Mouse (Mus musculus) lung, postnatal 0 days (tissue): ENCODE measurements around the gene Hs1bp3. TPM values are rescaled to one million over a fixed set of nuclear protein-coding genes. Genes with fewer than 3 reads are reported as not detected.

Experiments used
- ATAC-seq: fragments of 200-750 bp; cut with Nextera tagmentation; 2 replicates; pipeline ENCODE4 v1.8.0; 2017; ENCODE audit warnings: moderate library complexity
- DNase-seq: peaks from one replicate; pipeline ENCODE4 v3.0.0-alpha.2; 2016; ENCODE audit warnings: low spot score
- H3K27ac ChIP-seq: fragments of 300-500 bp; sonication (generic); 2 replicates; pipeline ENCODE4 v1.5.1; 2014; ENCODE audit warnings: antibody characterized with exemption, mild to moderate bottlenecking, low read length, mixed read lengths
- H3K27me3 ChIP-seq: fragments of 300-500 bp; sonication (generic); replicated peaks from 2 replicates; pipeline ENCODE4 v1.6.1; 2014; ENCODE audit warnings: low read length, mixed read lengths; ENCODE audit not compliant: insufficient read depth
- H3K36me3 ChIP-seq: fragments of 300-500 bp; sonication (generic); 2 replicates; pipeline ENCODE4 v1.6.1; 2014; ENCODE audit warnings: low read length, mixed read lengths; ENCODE audit not compliant: insufficient read depth
- H3K4me1 ChIP-seq: fragments of 300-500 bp; sonication (generic); 2 replicates; pipeline ENCODE4 v1.6.1; 2014; ENCODE audit warnings: antibody characterized with exemption, low read depth, low read length, mixed read lengths; ENCODE audit not compliant: insufficient read depth
- H3K4me2 ChIP-seq: fragments of 300-500 bp; sonication (generic); replicated peaks from 2 replicates; pipeline ENCODE4 v1.6.1; 2014; ENCODE audit warnings: low read depth, mild to moderate bottlenecking, low read length, moderate library complexity, mixed read lengths
- H3K4me3 ChIP-seq: fragments of 300-500 bp; sonication (generic); 2 replicates; pipeline ENCODE4 v1.5.1; 2014; ENCODE audit warnings: low read depth, low read length
- H3K9ac ChIP-seq: fragments of 300-500 bp; sonication (generic); replicated peaks from 2 replicates; pipeline ENCODE4 v1.6.1; 2014; ENCODE audit warnings: low read depth, mild to moderate bottlenecking
- H3K9me3 ChIP-seq: fragments of 300-500 bp; sonication (generic); 2 replicates; pipeline ENCODE4 v1.6.1; 2016; ENCODE audit warnings: low read length, mixed read lengths
- CTCF ChIP-seq: IDR thresholded peaks from 2 replicates; pipeline ENCODE4 v1.5.1; 2016; ENCODE audit warnings: antibody characterized with exemption, mild to moderate bottlenecking
- EP300 ChIP-seq: IDR thresholded peaks from 2 replicates; pipeline ENCODE4 v1.6.1; 2016; ENCODE audit warnings: antibody characterized with exemption, mild to moderate bottlenecking, control low read depth
- whole genome bisulfite sequencing: fragments of 180-500 bp; shearing (Covaris S2); extraction: QIAGEN DNeasy Blood & Tissue Kit; methylation state at CpG from one replicate; pipeline ENCODE4 v1.1.7; 2014; 5-methylcytosine and 5-hydroxymethylcytosine counted together
- polyA plus RNA-seq: library from polyadenylated mRNA; unstranded; fragments of >200 nt; fragmentation: Nextera tagmentation; extraction: Ambion mirVana; gene quantifications from 2 replicates; pipeline ENCODE4 v1.2.1, GENCODE M21; 2015

Hs1bp3 gene
- polyA plus RNA-seq, 1 experiment from 2014 or later: 8.7 TPM

GRCm38 (mm10) chr12:8301011-8301814 lies 12.0 kb upstream of the Hs1bp3 start:
- Histone ChIP-seq H3K4me3 (peak overlapping the region; percentile 44), H3K4me2 (peak overlapping the region; percentile 65), H3K9ac (no peak overlapping the region), H3K36me3 (no peaks in the 10 kb centered on the region), H3K27me3 (peaks cover 81% of the 10 kb centered on the region), H3K27ac (no peak overlapping the region), H3K4me1 (peaks cover 3% of the 10 kb centered on the region; the same call in 1 of the 2 replicates), H3K9me3 (no peaks in the 10 kb centered on the region)
- no peak for DNase-seq
- 9% methylated on average over 35 of the region's 46 CpGs for WGBS
- TF ChIP-seq CTCF: no peak
- no peak for TF ChIP-seq EP300
- peak; percentile 12 for ATAC-seq

GRCm38 (mm10) chr12:8301841-8302431 lies 11.3 kb upstream of the Hs1bp3 start, which contains the start of gene Gdf7:
Gene Gdf7 (minus strand): TSS chr12:8301954.
- Histone ChIP-seq H3K9me3 (no peaks in the 10 kb centered on the region), H3K4me3 (peak within 1 kb of the TSS; percentile 44), H3K27me3 (peaks cover 79% of the 10 kb centered on the region), H3K27ac (no peak within 1 kb of the TSS), H3K4me1 (peaks cover 3% of the 10 kb centered on the region; the same call in 1 of the 2 replicates), H3K9ac (no peak within 1 kb of the TSS), H3K36me3 (no peaks in the 10 kb centered on the region), H3K4me2 (peak within 1 kb of the TSS; percentile 65)
- TF ChIP-seq CTCF (peak; percentile 40), EP300 (no peak)
- WGBS: 3% methylated on average over 32 of the region's 53 CpGs
- DNase-seq: no peak
- peak; percentile 27 for ATAC-seq

- H3K27ac ChIP-seq: no peak overlapping the region
- ATAC-seq: no peak
- no peaks in the 10 kb centered on the region for H3K9me3 ChIP-seq
- H3K36me3 ChIP-seq: no peaks in the 10 kb centered on the region
- peaks cover 46% of the 10 kb centered on the region for H3K27me3 ChIP-seq
- TF ChIP-seq CTCF (no peak), EP300 (no peak)
- no peak overlapping the region for H3K9ac ChIP-seq
- H3K4me3 ChIP-seq: no peak overlapping the region
- peaks cover 3% of the 10 kb centered on the region; the same call in 1 of the 2 replicates for H3K4me1 ChIP-seq
- DNase-seq: no peak
- H3K4me2 ChIP-seq: no peak overlapping the region
- 39% methylated on average over 2 of the region's 2 CpGs for WGBS
Observed at GRCm38 (mm10) chr12:8305258-8305657, 8.0 kb upstream of the Hs1bp3 start.

GRCm38 (mm10) chr12:8306432-8306831 lies 6.8 kb upstream of the Hs1bp3 start:
- Histone ChIP-seq H3K36me3 (no peaks in the 10 kb centered on the region), H3K4me3 (no peak overlapping the region), H3K9me3 (no peaks in the 10 kb centered on the region), H3K9ac (no peak overlapping the region), H3K27ac (no peak overlapping the region), H3K4me1 (no peaks in the 10 kb centered on the region), H3K4me2 (no peak overlapping the region), H3K27me3 (peaks cover 38% of the 10 kb centered on the region)
- 5% methylated on average over 5 of the region's 5 CpGs for WGBS
- DNase-seq: peak; percentile 78
- TF ChIP-seq EP300: no peak
- peak; percentile 95 for TF ChIP-seq CTCF
- peak; percentile 58 for ATAC-seq

- Histone ChIP-seq H3K36me3 (no peaks in the 10 kb centered on the region), H3K9me3 (no peaks in the 10 kb centered on the region), H3K4me3 (no peak overlapping the region), H3K27me3 (peaks cover 33% of the 10 kb centered on the region), H3K9ac (no peak overlapping the region), H3K4me2 (no peak overlapping the region), H3K27ac (no peak overlapping the region), H3K4me1 (no peaks in the 10 kb centered on the region)
- ATAC-seq (peak; percentile 54), DNase-seq (peak; percentile 43)
- 64% methylated on average over 1 of the region's 1 CpGs for WGBS
- TF ChIP-seq CTCF (no peak), EP300 (no peak)
Observed at GRCm38 (mm10) chr12:8306910-8307309, 6.3 kb upstream of the Hs1bp3 start.

- Histone ChIP-seq H3K27ac (no peak overlapping the region), H3K27me3 (peaks cover 8% of the 10 kb centered on the region), H3K4me3 (no peak overlapping the region), H3K9me3 (no peaks in the 10 kb centered on the region), H3K4me2 (no peak overlapping the region), H3K36me3 (no peaks in the 10 kb centered on the region), H3K4me1 (0 out of 2 replicates have a peak, but pooled peaks cover 2% of the 10 kb centered on the region), H3K9ac (no peak overlapping the region)
- DNase-seq (no peak), ATAC-seq (no peak)
- 52% methylated on average over 17 of the region's 17 CpGs for WGBS
- TF ChIP-seq CTCF (no peak), EP300 (no peak)
Observed at GRCm38 (mm10) chr12:8310992-8311391, 2.2 kb upstream of the Hs1bp3 start.
